Mouse (Mus musculus) erythroblast, embryonic 14.5 days (primary cell): ENCODE results near the gene Csf3r.

Source experiments
- GATA1 ChIP-seq: IDR thresholded peaks from 2 replicates; pipeline ENCODE4 v1.6.1; 2012; ENCODE audit warnings: low read length, inconsistent platforms, mixed read lengths
- TAL1 ChIP-seq: IDR thresholded peaks from 3 replicates; pipeline ENCODE4 v1.6.1; 2012; ENCODE audit warnings: low read length, inconsistent platforms, mixed read lengths

DNA sequence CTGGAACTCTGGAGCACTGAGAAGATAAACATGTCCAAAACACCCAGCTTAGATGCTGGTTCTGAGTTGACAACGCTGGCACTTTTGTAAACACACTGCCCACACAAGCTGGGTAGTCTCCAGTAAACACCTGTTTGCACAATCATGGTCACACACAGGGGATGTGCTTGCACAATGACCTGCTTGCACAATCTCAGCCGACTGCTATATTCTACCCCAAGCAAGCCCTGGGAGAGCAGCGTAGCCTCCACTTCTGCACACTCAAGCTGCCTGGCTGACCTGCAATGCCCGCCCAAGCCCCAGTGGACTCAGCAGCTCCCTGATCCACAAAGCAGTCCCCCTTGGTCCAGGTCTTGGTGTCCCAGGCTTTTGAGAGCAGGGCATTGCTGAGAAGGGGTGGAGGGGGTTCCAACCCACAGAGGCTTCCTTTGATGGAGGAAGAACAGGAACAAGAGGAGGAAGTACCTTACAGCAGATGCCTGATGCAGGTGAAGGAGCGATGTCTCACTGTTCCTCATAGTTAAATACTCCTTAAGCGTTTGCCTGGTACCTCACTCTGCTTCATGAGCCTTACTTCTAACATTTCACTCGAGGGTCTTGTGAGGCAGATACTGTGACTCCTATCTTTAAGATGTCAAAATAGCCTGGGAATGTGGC lies 6.5 kb upstream of the Csf3r start:
- TF ChIP-seq TAL1 (no peak), GATA1 (no peak)
